Mouse (Mus musculus): ENCODE measurements around the gene Rnf144a.
A peak's percentile ranks its signal among the peaks of the same experiment; 100 is the strongest.
"Not testable (repeated sequence)": the region's sequence is repeated elsewhere in the genome, so short reads cannot be mapped to it uniquely, and the experiment has no call there.

The Rnf144a gene

GRCm38 (mm10) chr12:26323783-26324364 is 91.2 kb downstream of the Rnf144a start:
- no peak for DNase-seq (ENCODE audit: low spot score in 2 of 2)

GRCm38 (mm10) chr12:26316261-26316660 is 98.8 kb downstream of the Rnf144a start:
- peak in 1 of 2 experiments; percentile 42 for DNase-seq (ENCODE audit: low spot score in 2 of 2)

- DNase-seq (ENCODE audit: low spot score in 2 of 2): peak in 1 of 2 experiments; percentile 21
Observed at GRCm38 (mm10) chr12:26314959-26315358, 100.1 kb downstream of the Rnf144a start.

GRCm38 (mm10) chr12:26311548-26311947 is 103.5 kb downstream of the Rnf144a start:
- DNase-seq (ENCODE audit: low spot score in 2 of 2): peak in 1 of 2 experiments; percentile 10

GRCm38 (mm10) chr12:26310247-26310646 is 104.8 kb downstream of the Rnf144a start:
- no peak for DNase-seq (ENCODE audit: low spot score in 2 of 2)

GRCm38 (mm10) chr12:26302886-26303285 is 112.2 kb downstream of the Rnf144a start:
- DNase-seq (ENCODE audit: low spot score in 2 of 2): no peak

- no peak for DNase-seq (ENCODE audit: low spot score in 2 of 2)
Observed at GRCm38 (mm10) chr12:26299515-26300090, 115.5 kb downstream of the Rnf144a start.

- DNase-seq (ENCODE audit: low spot score in 2 of 2): not testable (repeated sequence)
Observed at GRCm38 (mm10) chr12:26295995-26296394, 119.1 kb downstream of the Rnf144a start.

- DNase-seq (ENCODE audit: low spot score in 2 of 2): no peak
Observed at GRCm38 (mm10) chr12:26289200-26289599, 125.9 kb downstream of the Rnf144a start.

GRCm38 (mm10) chr12:26288347-26288746 is 126.7 kb downstream of the Rnf144a start:
- DNase-seq (ENCODE audit: low spot score in 2 of 2): no peak

- DNase-seq (ENCODE audit: low spot score in 2 of 2): no peak
Observed at GRCm38 (mm10) chr12:26285939-26286338, 129.1 kb downstream of the Rnf144a start.

GRCm38 (mm10) chr12:26285460-26285859 is 129.6 kb downstream of the Rnf144a start:
- DNase-seq (ENCODE audit: low spot score in 2 of 2): no peak

- DNase-seq (ENCODE audit: low spot score in 2 of 2): no peak
Observed at GRCm38 (mm10) chr12:26280719-26281480, 134.2 kb downstream of the Rnf144a start.

GRCm38 (mm10) chr12:26277002-26277669 is 137.9 kb downstream of the Rnf144a start:
- peak in 1 of 2 experiments; percentile 3 for DNase-seq (ENCODE audit: low spot score in 2 of 2)

- DNase-seq (ENCODE audit: low spot score in 2 of 2): no peak
Observed at GRCm38 (mm10) chr12:26276556-26276955, 138.5 kb downstream of the Rnf144a start.
